Mouse (Mus musculus) subcutaneous adipose tissue, adult 2 months (tissue): ENCODE results near the gene Akr1cl. TPM values are rescaled to one million over a fixed set of nuclear protein-coding genes. Genes with fewer than 3 reads are reported as not detected.

Experiments used
- polyA plus RNA-seq: library from polyadenylated mRNA; depleted of rRNA; stranded (reverse); fragments of >200 nt; gene quantifications from 2 replicates; pipeline ENCODE4 v1.2.3, GENCODE M21; 2012; ENCODE audit warnings: low replicate concordance; rRNA removed

Gene Akr1cl
- polyA plus RNA-seq, result 0.13 and 2.4 TPM in 2 replicates

DNA sequence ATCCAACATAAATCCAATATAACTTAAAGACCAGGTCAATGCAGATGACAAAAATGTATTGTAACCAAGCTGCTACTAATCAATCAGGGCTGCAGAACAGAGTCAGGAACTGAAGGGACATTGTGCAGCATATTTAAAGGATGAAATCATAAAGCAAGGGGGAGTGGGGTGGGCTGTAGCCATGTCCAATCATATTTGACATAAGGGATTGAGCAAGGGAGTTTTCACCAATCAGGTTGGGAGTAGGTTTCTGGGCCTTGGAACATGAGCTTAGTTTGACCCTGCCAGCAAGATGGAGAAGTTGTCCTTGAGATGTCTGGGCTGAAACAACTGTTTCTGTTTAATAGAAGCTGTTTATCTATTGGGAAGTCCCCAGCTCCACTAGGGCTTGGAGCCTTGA lies at the start of gene Akr1cl:
TSS of gene Akr1cl (minus strand) at position 119 of the 400 bp plus-strand sequence.

GRCm38 (mm10) chr1:65082188-65082587 lies 49.6 kb upstream of the Akr1cl start, which contains the start of gene Crygb:
Gene Crygb, minus strand, starts transcription at chr1:65082288.

GRCm38 (mm10) chr1:65073589-65073988 lies 41.0 kb upstream of the Akr1cl start, which contains the start of gene Crygc:
Gene Crygc, minus strand, starts transcription at chr1:65073689.

GRCm38 (mm10) chr1:65063352-65063751 lies 30.8 kb upstream of the Akr1cl start, which contains the start of gene Crygd:
Gene Crygd, minus strand, starts transcription at chr1:65063452.

GRCm38 (mm10) chr1:65050952-65051351 lies 18.4 kb upstream of the Akr1cl start, which contains the start of gene Cryge:
Gene Cryge, minus strand, starts transcription at chr1:65051149.

Other genes with a start within 250 kb of the Akr1cl start
- gene Plekhm3, start 75.9 kb downstream of the Akr1cl start, polyA plus RNA-seq, result 7.2 and 9.1 TPM in 2 replicates
- gene Cryge, start 18.4 kb upstream of the Akr1cl start, polyA plus RNA-seq, result not detected in 2 replicates
- gene Crygd, start 30.7 kb upstream of the Akr1cl start, polyA plus RNA-seq, result not detected in 2 replicates
- gene Crygc, start 40.9 kb upstream of the Akr1cl start, polyA plus RNA-seq, result not detected in 2 replicates
- gene Crygb, start 49.5 kb upstream of the Akr1cl start, polyA plus RNA-seq, result not detected in 2 replicates
- gene Cryga, start 70.6 kb upstream of the Akr1cl start, polyA plus RNA-seq, result not detected in 2 replicates
- not detected in 2 replicates for gene Gm28845, start 86.8 kb upstream of the Akr1cl start, polyA plus RNA-seq
- not detected in 2 replicates for gene D630023F18Rik, start 90.5 kb upstream of the Akr1cl start, polyA plus RNA-seq
- 99.9 and 170 TPM in 2 replicates for gene Idh1, start 153.7 kb upstream of the Akr1cl start, polyA plus RNA-seq
- 11.5 and 14.1 TPM in 2 replicates for gene Pikfyve, start 153.9 kb upstream of the Akr1cl start, polyA plus RNA-seq
- not detected in 2 replicates for gene Pth2r, start 249.3 kb upstream of the Akr1cl start, polyA plus RNA-seq